Mouse (Mus musculus) midbrain, embryonic 12.5 days (tissue): ENCODE results near the gene Fam78b. TPM values are rescaled to one million over a fixed set of nuclear protein-coding genes. Genes with fewer than 3 reads are reported as not detected.

Source experiments
- ATAC-seq: fragments of 200-750 bp; cut with Nextera tagmentation; 2 replicates; pipeline ENCODE4 v1.8.0; 2017; ENCODE audit warnings: low read depth, moderate TSS enrichment, moderate library complexity; ENCODE audit not compliant: low FRiP score
- H3K27ac ChIP-seq: fragments of 300-500 bp; sonication (generic); replicated peaks from 2 replicates; pipeline ENCODE4 v1.5.1; 2016; ENCODE audit warnings: mild to moderate bottlenecking
- H3K27me3 ChIP-seq: fragments of 300-500 bp; sonication (generic); 2 replicates; pipeline ENCODE4 v1.6.1; 2016; ENCODE audit warnings: mild to moderate bottlenecking
- H3K36me3 ChIP-seq: fragments of 300-500 bp; sonication (generic); 2 replicates; pipeline ENCODE4 v1.6.1; 2016
- H3K4me1 ChIP-seq: fragments of 300-500 bp; sonication (generic); 2 replicates; pipeline ENCODE4 v1.6.1; 2016
- H3K4me2 ChIP-seq: fragments of 300-500 bp; sonication (generic); replicated peaks from 2 replicates; pipeline ENCODE4 v1.6.1; 2016; ENCODE audit warnings: mild to moderate bottlenecking, moderate library complexity
- H3K4me3 ChIP-seq: fragments of 300-500 bp; sonication (generic); 2 replicates; pipeline ENCODE4 v1.5.1; 2016; ENCODE audit warnings: mild to moderate bottlenecking
- H3K9ac ChIP-seq: fragments of 300-500 bp; sonication (generic); replicated peaks from 2 replicates; pipeline ENCODE4 v1.6.1; 2016; ENCODE audit warnings: mild to moderate bottlenecking, moderate library complexity
- H3K9me3 ChIP-seq: fragments of 300-500 bp; sonication (generic); 2 replicates; pipeline ENCODE4 v1.6.1; 2016; ENCODE audit warnings: mild to moderate bottlenecking
- WGBS: fragments of 180-500 bp; shearing (Covaris S2); methylation state at CpG from one replicate; pipeline ENCODE4 v1.1.7; 2016; 5-methylcytosine and 5-hydroxymethylcytosine counted together
- polyA plus RNA-seq: library from polyadenylated mRNA; unstranded; fragments of >200 nt; fragmentation: Nextera tagmentation; extraction: Ambion mirVana; gene quantifications from 2 replicates; pipeline ENCODE4 v1.2.1, GENCODE M21; 2016

Fam78b gene
- polyA plus RNA-seq = 8.7 and 10.3 TPM in 2 replicates

DNA sequence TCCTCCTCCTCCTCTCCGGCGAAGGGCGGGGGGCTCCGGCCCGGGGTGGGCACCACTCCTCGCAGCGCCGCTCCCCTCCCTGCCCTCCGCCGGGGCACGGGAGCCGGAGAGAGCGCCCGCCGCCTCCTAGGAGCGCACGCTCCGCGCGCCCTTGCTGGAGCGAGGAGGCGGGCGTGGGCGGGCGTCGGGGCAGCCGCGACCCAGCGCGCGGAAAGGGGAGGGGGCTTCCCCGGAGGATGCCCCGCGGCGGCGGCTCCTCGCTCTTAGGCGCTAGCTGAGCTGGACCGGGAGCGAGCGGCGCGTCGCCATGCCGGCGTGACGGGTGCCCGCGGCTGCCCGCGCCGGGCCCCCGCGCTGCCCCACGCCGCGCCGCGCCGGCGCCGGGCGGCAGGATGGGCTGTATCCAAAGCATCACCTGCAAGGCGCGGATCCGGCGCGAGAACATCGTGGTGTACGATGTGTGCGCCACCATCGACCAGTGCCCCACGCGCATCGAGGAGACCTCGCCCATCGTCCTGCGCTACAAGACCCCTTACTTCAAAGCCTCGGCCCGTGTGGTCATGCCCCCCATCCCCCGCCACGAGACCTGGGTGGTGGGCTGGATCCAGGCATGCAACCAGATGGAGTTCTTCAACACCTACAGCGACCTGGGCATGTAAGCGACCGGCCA is at the start of gene Fam78b:
Gene Fam78b, plus strand, starts transcription at position 244 of the 670 bp plus-strand sequence.
- peak; percentile 73 for ATAC-seq
- H3K4me2 ChIP-seq = peak within 1 kb of the TSS; percentile 87
- peaks cover 28% of the 10 kb centered on the region for H3K27me3 ChIP-seq
- H3K9me3 ChIP-seq = no peaks in the 10 kb centered on the region
- under 1% methylated on average over 56 of the region's 85 CpGs for WGBS
- H3K36me3 ChIP-seq = no peaks in the 10 kb centered on the region
- peaks cover 20% of the 10 kb centered on the region for H3K4me1 ChIP-seq
- H3K4me3 ChIP-seq = peak within 1 kb of the TSS; percentile 86
- H3K9ac ChIP-seq = peak within 1 kb of the TSS; percentile 91
- peak within 1 kb of the TSS; percentile 95 for H3K27ac ChIP-seq

DNA sequence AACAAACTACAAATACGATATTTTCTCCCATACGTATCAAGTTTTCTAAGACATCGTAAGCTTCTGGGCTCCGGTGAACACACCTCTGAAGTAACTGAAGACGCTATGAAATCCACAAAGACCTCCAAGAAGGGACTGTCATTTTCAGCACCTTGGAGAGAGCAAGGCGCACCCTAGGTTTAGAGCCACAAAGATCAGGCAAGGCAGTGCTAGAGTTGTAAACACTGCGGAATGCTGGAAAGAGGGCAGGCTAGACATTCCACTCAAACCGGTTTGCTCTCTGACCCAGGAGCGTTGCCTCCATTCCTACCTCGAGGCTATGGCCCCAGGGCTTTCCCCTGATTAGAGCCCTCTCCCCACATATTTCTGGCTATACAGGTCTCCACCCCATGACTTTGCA is 36.7 kb upstream of the Fam78b start:
- no peak overlapping the region for H3K4me3 ChIP-seq
- 33% methylated on average over 10 of the region's 10 CpGs for WGBS
- no peak overlapping the region for H3K9ac ChIP-seq
- no peaks in the 10 kb centered on the region for H3K4me1 ChIP-seq
- no peaks in the 10 kb centered on the region for H3K36me3 ChIP-seq
- H3K9me3 ChIP-seq = no peaks in the 10 kb centered on the region
- no peak for ATAC-seq
- H3K27me3 ChIP-seq = no peaks in the 10 kb centered on the region
- no peak overlapping the region for H3K4me2 ChIP-seq
- no peak overlapping the region for H3K27ac ChIP-seq

DNA sequence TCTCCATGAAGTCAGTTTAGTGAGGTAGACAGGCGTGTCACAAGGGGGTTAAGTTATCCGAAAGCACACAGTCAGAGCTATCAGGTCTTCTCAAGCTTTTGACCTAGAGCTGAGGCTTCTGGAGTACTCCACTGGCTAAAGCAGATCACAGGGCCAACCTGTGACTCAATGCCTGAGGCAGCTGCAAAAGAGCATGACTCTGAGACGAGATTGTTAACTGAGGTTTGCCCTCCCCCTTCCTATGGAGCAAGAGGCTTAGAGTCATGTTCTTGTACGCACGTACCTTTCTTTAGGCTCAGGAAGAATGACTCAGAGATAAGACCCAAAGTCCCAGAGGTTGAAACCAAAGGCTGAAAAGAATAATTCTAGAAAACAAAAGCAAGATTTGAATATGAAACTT is 32.9 kb upstream of the Fam78b start:
- no peak overlapping the region for H3K9ac ChIP-seq
- no peaks in the 10 kb centered on the region for H3K27me3 ChIP-seq
- no peaks in the 10 kb centered on the region for H3K9me3 ChIP-seq
- no peak overlapping the region for H3K4me3 ChIP-seq
- H3K27ac ChIP-seq = no peak overlapping the region
- ATAC-seq = no peak
- H3K4me2 ChIP-seq = no peak overlapping the region
- no peaks in the 10 kb centered on the region for H3K36me3 ChIP-seq
- no peaks in the 10 kb centered on the region for H3K4me1 ChIP-seq
- WGBS = 83% methylated on average over 5 of the region's 5 CpGs

DNA sequence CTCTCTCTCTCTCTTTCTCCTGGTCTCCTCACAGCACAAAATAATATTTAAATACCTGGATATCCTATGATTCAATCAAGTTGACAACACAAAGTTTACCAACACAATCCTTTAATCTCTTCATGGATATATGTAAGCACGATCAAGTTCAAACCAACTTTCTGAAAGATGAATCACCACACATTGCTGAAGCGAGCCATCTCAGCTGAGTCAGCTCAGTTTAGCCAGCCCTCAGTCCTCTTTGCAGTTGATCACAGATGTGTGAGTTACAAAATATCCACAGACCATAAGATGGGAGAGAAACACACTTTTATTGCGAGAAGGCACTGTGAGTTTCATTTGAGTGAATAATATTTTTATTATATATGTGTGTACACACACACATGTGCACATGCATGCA is 27.5 kb upstream of the Fam78b start:
- Histone ChIP-seq H3K36me3 (no peaks in the 10 kb centered on the region), H3K4me3 (no peak overlapping the region), H3K9me3 (no peaks in the 10 kb centered on the region), H3K4me1 (no peaks in the 10 kb centered on the region), H3K27ac (no peak overlapping the region), H3K27me3 (no peaks in the 10 kb centered on the region), H3K4me2 (no peak overlapping the region), H3K9ac (no peak overlapping the region)
- WGBS = 91% methylated on average over 3 of the region's 3 CpGs
- no peak for ATAC-seq

DNA sequence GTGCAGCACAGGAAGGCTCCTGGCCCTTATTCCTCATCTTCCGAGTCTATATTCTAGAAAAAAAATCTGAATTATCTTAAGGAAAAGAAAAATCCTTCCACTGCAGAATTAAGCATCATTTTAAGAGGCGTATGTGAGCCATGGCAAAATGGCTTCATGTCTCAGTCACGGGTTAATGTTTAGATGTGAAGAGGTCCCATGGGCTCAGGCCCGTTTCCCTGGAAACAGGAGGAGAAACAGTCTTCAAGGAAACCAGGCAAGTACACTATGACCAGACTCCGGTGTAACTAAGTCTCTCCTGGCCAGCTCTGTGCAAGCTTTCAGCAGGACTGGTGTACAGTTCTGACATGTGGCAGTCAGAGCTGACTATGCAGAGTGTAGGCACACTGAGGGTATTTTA is 22.6 kb upstream of the Fam78b start:
- Histone ChIP-seq H3K4me1 (no peaks in the 10 kb centered on the region), H3K4me2 (no peak overlapping the region), H3K36me3 (no peaks in the 10 kb centered on the region), H3K9me3 (no peaks in the 10 kb centered on the region), H3K9ac (no peak overlapping the region), H3K27ac (no peak overlapping the region), H3K27me3 (no peaks in the 10 kb centered on the region), H3K4me3 (no peak overlapping the region)
- WGBS = 71% methylated on average over 5 of the region's 5 CpGs
- no peak for ATAC-seq

DNA sequence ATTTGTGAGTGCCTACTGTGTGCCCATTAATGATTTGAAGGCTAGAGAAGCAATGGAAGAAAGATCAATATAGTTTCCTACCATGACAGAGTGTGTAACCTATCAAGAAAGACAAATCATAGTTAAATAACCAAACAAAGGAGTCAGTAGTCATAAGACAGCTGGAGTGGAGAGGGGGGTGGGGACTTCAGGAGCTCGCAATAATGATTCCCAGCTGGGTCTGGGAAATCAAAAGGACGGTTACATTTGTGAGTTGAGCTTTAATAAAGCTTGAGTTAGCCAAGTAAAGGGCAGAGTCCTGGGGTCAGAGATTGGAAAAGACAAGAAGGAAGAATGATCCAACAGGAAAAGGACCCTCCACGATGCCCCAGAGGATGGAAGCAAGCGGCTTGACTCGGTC is 7.0 kb upstream of the Fam78b start:
- no peak overlapping the region for H3K9ac ChIP-seq
- no peaks in the 10 kb centered on the region for H3K9me3 ChIP-seq
- H3K36me3 ChIP-seq = no peaks in the 10 kb centered on the region
- H3K4me1 ChIP-seq = no peaks in the 10 kb centered on the region
- ATAC-seq = no peak
- H3K27ac ChIP-seq = no peak overlapping the region
- H3K4me3 ChIP-seq = no peak overlapping the region
- no peak overlapping the region for H3K4me2 ChIP-seq
- peaks cover 4% of the 10 kb centered on the region; the same call in 1 of the 2 replicates for H3K27me3 ChIP-seq
- 76% methylated on average over 5 of the region's 5 CpGs for WGBS

DNA sequence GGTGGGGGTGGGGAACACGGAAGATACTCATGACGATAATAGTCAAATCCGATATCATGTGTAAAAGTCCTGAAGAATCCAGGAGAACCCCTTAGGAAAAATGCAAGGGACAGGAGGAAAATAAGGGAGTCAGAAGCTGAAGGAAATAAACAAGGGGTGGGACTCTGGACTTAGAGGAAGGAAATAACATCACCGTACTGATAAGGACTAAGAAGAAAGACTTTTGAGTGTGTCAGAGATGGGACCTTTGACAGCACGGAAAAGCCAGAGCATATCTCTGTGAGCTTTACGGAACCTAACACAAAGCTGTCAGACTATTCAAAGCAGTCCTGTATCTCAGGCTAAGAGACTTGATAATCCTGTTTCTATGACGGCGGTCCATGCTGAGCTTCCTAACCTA is 5.0 kb upstream of the Fam78b start:
- WGBS = 89% methylated on average over 8 of the region's 8 CpGs
- Histone ChIP-seq H3K9me3 (no peaks in the 10 kb centered on the region), H3K27ac (no peak overlapping the region), H3K4me3 (no peak overlapping the region), H3K4me1 (no peaks in the 10 kb centered on the region), H3K36me3 (no peaks in the 10 kb centered on the region), H3K27me3 (peaks cover 9% of the 10 kb centered on the region; the same call in 1 of the 2 replicates), H3K4me2 (no peak overlapping the region), H3K9ac (no peak overlapping the region)
- no peak for ATAC-seq

DNA sequence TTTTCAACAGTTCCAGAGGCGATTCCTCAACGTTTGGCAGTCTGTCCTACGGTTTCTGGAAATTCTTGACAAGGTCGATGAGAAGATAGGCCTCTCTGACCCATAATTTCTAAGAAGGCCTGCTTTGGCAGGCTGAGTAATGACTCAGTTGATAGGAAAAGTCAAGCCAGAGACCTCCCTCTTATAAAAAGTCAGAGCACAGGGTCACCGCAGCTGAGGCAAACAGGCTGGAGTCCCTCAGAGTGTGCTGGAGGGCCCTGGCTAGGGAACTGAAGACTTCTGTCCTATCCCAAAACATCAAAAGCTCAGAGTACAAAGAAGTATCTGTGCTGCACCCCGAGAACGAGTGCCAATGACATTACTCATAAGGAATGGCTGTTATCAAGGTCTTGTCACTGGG is 4.4 kb upstream of the Fam78b start:
- 85% methylated on average over 7 of the region's 7 CpGs for WGBS
- no peak overlapping the region for H3K9ac ChIP-seq

DNA sequence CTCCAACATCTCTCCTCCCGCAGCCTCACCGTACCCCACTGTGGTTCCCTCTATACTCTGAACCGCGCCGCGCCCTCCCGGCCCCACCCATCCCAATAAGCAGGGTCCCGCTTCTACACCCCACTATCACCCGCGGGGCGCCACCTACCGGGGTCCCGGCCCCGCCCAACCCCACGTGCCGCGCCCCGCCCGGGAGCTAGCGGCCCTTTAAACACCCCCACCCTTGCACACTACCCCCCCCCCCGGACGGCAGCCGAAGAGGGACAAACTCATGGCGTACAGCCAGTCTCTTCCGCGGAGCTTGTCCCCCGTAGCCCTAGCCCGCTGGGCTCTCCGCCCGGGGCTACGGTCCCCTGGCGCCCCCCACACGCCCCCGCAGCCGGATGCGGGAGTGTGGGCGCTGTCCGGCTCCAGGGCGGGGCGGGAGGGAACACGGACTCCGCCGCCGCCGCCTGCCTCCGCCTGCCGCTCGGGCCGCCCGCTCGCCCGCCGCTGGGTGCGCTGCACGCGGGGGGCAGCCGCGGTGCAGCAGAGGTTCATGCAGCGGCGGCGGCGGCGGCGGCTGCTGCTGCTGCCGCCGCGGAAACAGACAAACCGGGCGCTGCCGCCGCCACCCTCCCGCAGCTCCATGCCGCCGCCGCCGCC is 566 bp upstream of the Fam78b start:
- peak overlapping the region; percentile 86 for H3K4me3 ChIP-seq
- H3K27ac ChIP-seq = peak overlapping the region; percentile 95
- no peaks in the 10 kb centered on the region for H3K9me3 ChIP-seq
- no peaks in the 10 kb centered on the region for H3K36me3 ChIP-seq
- peak; percentile 81 for ATAC-seq
- H3K27me3 ChIP-seq = peaks cover 28% of the 10 kb centered on the region
- peak overlapping the region; percentile 91 for H3K9ac ChIP-seq
- under 1% methylated on average over 29 of the region's 76 CpGs for WGBS
- H3K4me2 ChIP-seq = peak overlapping the region; percentile 87
- peaks cover 20% of the 10 kb centered on the region for H3K4me1 ChIP-seq

More for the DNA sequence above, 4.4 kb upstream of the Fam78b start:
- Histone ChIP-seq H3K36me3 (no peaks in the 10 kb centered on the region), H3K9me3 (no peaks in the 10 kb centered on the region), H3K4me3 (no peak overlapping the region), H3K4me1 (peaks cover 3% of the 10 kb centered on the region; the same call in 1 of the 2 replicates), H3K4me2 (no peak overlapping the region), H3K27me3 (peaks cover 13% of the 10 kb centered on the region), H3K27ac (no peak overlapping the region)
- no peak for ATAC-seq

DNA sequence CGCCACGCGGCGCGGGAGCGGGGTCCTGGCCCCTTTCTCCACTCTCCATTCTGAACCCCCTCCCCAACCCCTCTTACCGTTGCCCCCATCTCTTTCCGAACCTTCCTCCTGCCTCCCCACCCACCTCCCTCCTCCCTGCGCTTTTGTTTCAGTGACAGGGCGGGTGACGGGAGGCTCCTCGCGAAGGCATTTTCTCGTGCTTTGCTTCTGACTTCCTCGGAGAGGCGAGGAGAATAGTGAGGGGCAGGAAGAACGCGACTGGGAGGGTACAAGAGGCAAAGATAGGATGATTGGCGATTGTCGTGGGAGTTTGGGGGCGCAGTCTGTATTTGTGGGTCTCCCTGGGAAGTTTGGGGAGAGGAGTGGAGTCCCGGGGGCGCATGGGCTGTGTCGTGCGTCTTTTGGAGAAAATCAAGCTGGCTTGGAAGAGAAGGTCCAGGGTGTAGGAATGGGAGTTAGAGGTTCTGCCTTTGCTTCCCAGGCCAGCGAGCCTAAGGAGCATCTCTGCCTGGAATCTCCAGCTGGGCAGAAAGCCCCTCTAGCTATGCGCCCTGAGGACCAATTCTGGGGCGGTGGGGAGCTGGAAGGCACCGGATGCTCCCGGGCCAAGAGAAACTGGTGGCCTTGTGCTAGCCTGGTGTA is 748 bp downstream of the Fam78b start:
- H3K4me1 ChIP-seq = peaks cover 20% of the 10 kb centered on the region
- H3K27ac ChIP-seq = peak overlapping the region; percentile 95
- under 1% methylated on average over 30 of the region's 30 CpGs for WGBS
- peak overlapping the region; percentile 91 for H3K9ac ChIP-seq
- H3K9me3 ChIP-seq = no peaks in the 10 kb centered on the region
- no peaks in the 10 kb centered on the region for H3K36me3 ChIP-seq
- peaks cover 28% of the 10 kb centered on the region for H3K27me3 ChIP-seq
- ATAC-seq = no peak; the same call in 1 of the 2 replicates
- peak overlapping the region; percentile 87 for H3K4me2 ChIP-seq
- H3K4me3 ChIP-seq = peak overlapping the region; percentile 86

DNA sequence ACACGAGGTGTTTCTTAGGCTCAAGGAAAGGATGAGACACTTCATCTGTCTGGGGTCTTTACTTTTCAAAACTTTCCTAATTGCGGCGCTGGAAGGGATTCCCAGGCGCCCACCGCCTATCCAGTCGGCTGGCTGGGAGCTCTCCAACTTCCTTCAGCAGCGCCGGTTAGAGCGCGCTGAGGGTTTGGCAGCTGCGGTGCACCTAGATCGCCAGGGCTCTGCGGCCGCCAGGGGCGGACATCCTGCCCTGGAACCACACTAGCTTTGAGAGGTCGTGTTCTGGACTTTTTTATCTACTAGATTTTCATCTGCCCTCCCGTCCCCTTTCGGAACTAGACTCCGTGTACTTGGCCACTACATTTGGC is 1.3 kb downstream of the Fam78b start:
- peak overlapping the region; percentile 86 for H3K4me3 ChIP-seq
- H3K27me3 ChIP-seq = peaks cover 28% of the 10 kb centered on the region
- peak overlapping the region; percentile 91 for H3K9ac ChIP-seq
- H3K27ac ChIP-seq = peak overlapping the region; percentile 95
- 2% methylated on average over 19 of the region's 19 CpGs for WGBS
- H3K36me3 ChIP-seq = no peaks in the 10 kb centered on the region
- peak overlapping the region; percentile 87 for H3K4me2 ChIP-seq
- no peaks in the 10 kb centered on the region for H3K9me3 ChIP-seq
- no peak for ATAC-seq
- peaks cover 20% of the 10 kb centered on the region for H3K4me1 ChIP-seq

DNA sequence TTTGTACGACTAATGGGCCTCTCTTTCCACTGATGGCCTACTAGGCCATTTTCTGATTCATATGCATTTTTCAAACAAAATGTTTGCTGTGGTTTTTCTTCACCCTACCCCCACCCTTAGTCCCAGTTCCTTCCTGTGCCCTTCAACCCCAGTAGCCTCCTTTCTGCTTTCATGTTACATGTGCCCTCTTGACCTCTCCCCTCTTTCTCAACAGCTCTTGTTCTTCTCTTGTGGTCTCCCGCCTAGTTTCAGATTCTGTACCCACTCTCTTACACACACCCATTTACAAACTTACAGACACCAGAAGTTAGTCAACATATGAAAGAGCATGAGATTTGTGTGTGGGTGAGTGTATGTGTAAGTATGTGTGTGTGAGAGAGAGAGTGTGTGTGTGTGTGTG is 3.4 kb downstream of the Fam78b start:
- Histone ChIP-seq H3K4me1 (peaks cover 20% of the 10 kb centered on the region), H3K4me2 (no peak overlapping the region), H3K9me3 (no peaks in the 10 kb centered on the region), H3K9ac (no peak overlapping the region), H3K4me3 (no peak overlapping the region), H3K27ac (no peak overlapping the region), H3K27me3 (peaks cover 20% of the 10 kb centered on the region), H3K36me3 (no peaks in the 10 kb centered on the region)
- ATAC-seq = no peak
- 68% methylated on average over 2 of the region's 2 CpGs for WGBS
